Mouse (Mus musculus) gastrocnemius, postnatal 14 days (tissue): ENCODE results near the gene Rpl36a-ps1. TPM values are rescaled to one million over a fixed set of nuclear protein-coding genes. Genes with fewer than 3 reads are reported as not detected.
"Not testable (repeated sequence)": the region's sequence is repeated elsewhere in the genome, so short reads cannot be mapped to it uniquely, and the experiment has no call there.

Source experiments
- DNase-seq: peaks from one replicate; pipeline ENCODE4 v3.0.0; 2021; ENCODE audit warnings: mixed read lengths
- intact Hi-C: fragments of 180-260 bp; cut with DNase I; formaldehyde crosslinking; loops from one replicate; pipeline ENCODE4 v1.15.1; 2025; ENCODE audit warnings: low total_unique reads
- long read RNA-seq, 2 experiments: library from polyadenylated mRNA; stranded (forward); transcript quantifications; one replicate each; pipeline ENCODE4 v2.0.0; 2021
- total RNA-seq, 2 experiments: library from RNA; stranded (reverse); gene quantifications; 2 replicates each; pipeline ENCODE4 v1.2.3; 2021

Rpl36a-ps1 gene
- 1 to 10 TPM; 2.2 to 2.4 TPM for total RNA-seq
- long read RNA-seq, experiment 1: 0 reads
- long read RNA-seq, experiment 2, partial matches to known transcripts: 0 of 1 reads
- long read RNA-seq, experiment 2, other reads (novel, unspliced or antisense): 0 of 1 reads

- intact Hi-C loops: no loop called here
- DNase-seq: no peak
Measured at GRCm38 (mm10) chr14:98994218-98994617, at the start of gene Rpl36a-ps1. TSS of gene Rpl36a-ps1 (minus strand) at chr14:98994318.

GRCm38 (mm10) chr14:99043499-99043898 lies 49.4 kb upstream of the Rpl36a-ps1 start:
- DNase-seq: no peak
- intact Hi-C loops: no loop called here

GRCm38 (mm10) chr14:99041416-99041815 lies 47.3 kb upstream of the Rpl36a-ps1 start:
- no peak for DNase-seq
- intact Hi-C loops: no loop called here

GRCm38 (mm10) chr14:99039308-99039707 lies 45.2 kb upstream of the Rpl36a-ps1 start:
- intact Hi-C loops, DNase-seq: not testable (repeated sequence)

GRCm38 (mm10) chr14:99037703-99038102 lies 43.6 kb upstream of the Rpl36a-ps1 start:
- no peak for DNase-seq
- intact Hi-C loops: no loop called here

GRCm38 (mm10) chr14:99036039-99036438 lies 41.9 kb upstream of the Rpl36a-ps1 start:
- intact Hi-C loops: no loop called here

GRCm38 (mm10) chr14:99034851-99035250 lies 40.7 kb upstream of the Rpl36a-ps1 start:
- DNase-seq, intact Hi-C loops: not testable (repeated sequence)

More at GRCm38 (mm10) chr14:99036039-99036438, 41.9 kb upstream of the Rpl36a-ps1 start:
- no peak for DNase-seq

- intact Hi-C loops: no loop called here
- no peak for DNase-seq
Measured at GRCm38 (mm10) chr14:99032596-99032995, 38.5 kb upstream of the Rpl36a-ps1 start.

GRCm38 (mm10) chr14:99031337-99031873 lies 37.3 kb upstream of the Rpl36a-ps1 start:
- intact Hi-C loops: no loop called here
- no peak for DNase-seq

GRCm38 (mm10) chr14:99029987-99030386 lies 35.9 kb upstream of the Rpl36a-ps1 start:
- no peak for DNase-seq
- intact Hi-C loops: no loop called here

- intact Hi-C loops: no loop called here
- DNase-seq: no peak
Measured at GRCm38 (mm10) chr14:99022346-99023086, 28.4 kb upstream of the Rpl36a-ps1 start.

- intact Hi-C loops: no loop called here
- DNase-seq: no peak
Measured at GRCm38 (mm10) chr14:99019136-99019808, 25.2 kb upstream of the Rpl36a-ps1 start.

- intact Hi-C loops: no loop called here
- no peak for DNase-seq
Measured at GRCm38 (mm10) chr14:99018691-99019090, 24.6 kb upstream of the Rpl36a-ps1 start.

- intact Hi-C loops: no loop called here
- no peak for DNase-seq
Measured at GRCm38 (mm10) chr14:99010920-99011313, 16.8 kb upstream of the Rpl36a-ps1 start.

- intact Hi-C loops: no loop called here
- no peak for DNase-seq
Measured at GRCm38 (mm10) chr14:99010224-99010919, 16.3 kb upstream of the Rpl36a-ps1 start.

GRCm38 (mm10) chr14:98992482-98992881 lies 1.6 kb downstream of the Rpl36a-ps1 start:
- no peak for DNase-seq
- intact Hi-C loops: no loop called here

- no peak for DNase-seq
- intact Hi-C loops: no loop called here
Measured at GRCm38 (mm10) chr14:98990636-98991035, 3.5 kb downstream of the Rpl36a-ps1 start.

GRCm38 (mm10) chr14:98989818-98990217 lies 4.3 kb downstream of the Rpl36a-ps1 start:
- intact Hi-C loops: no loop called here
- no peak for DNase-seq

- no peak for DNase-seq
- intact Hi-C loops: no loop called here
Measured at GRCm38 (mm10) chr14:98971921-98972320, 22.2 kb downstream of the Rpl36a-ps1 start.
